Mouse (Mus musculus): ENCODE data around the gene Fgfr2.

Fgfr2 gene

GRCm38 (mm10) chr7:131257309-131257708, 1865.8 kb downstream of the Fgfr2 start:
- no peak for TF ChIP-seq GATA4 (IDR thresholded peaks at IDR 0.05; ENCODE audit: insufficient replicate concordance, low read length)

GRCm38 (mm10) chr7:131256841-131257240, 1866.3 kb downstream of the Fgfr2 start:
- no peak for TF ChIP-seq GATA4 (IDR thresholded peaks at IDR 0.05; ENCODE audit: insufficient replicate concordance, low read length)

GRCm38 (mm10) chr7:131244993-131245392, 1878.2 kb downstream of the Fgfr2 start:
- TF ChIP-seq GATA4 (IDR thresholded peaks at IDR 0.05; ENCODE audit: insufficient replicate concordance, low read length) = no peak

- no peak for TF ChIP-seq GATA4 (IDR thresholded peaks at IDR 0.05; ENCODE audit: insufficient replicate concordance, low read length)
These were observed 1887.1 kb downstream of the Fgfr2 start for GRCm38 (mm10) chr7:131236091-131236490.

GRCm38 (mm10) chr7:131223086-131223485, 1900.1 kb downstream of the Fgfr2 start:
- TF ChIP-seq GATA4 (IDR thresholded peaks at IDR 0.05; ENCODE audit: insufficient replicate concordance, low read length) = no peak

GRCm38 (mm10) chr7:131187996-131188395, 1935.2 kb downstream of the Fgfr2 start:
- no peak for TF ChIP-seq GATA4 (IDR thresholded peaks at IDR 0.05; ENCODE audit: insufficient replicate concordance, low read length)

- TF ChIP-seq GATA4 (IDR thresholded peaks at IDR 0.05; ENCODE audit: insufficient replicate concordance, low read length) = no peak
These were observed 1936.1 kb downstream of the Fgfr2 start for GRCm38 (mm10) chr7:131187047-131187446.

- no peak for TF ChIP-seq GATA4 (IDR thresholded peaks at IDR 0.05; ENCODE audit: insufficient replicate concordance, low read length)
These were observed 1938.8 kb downstream of the Fgfr2 start for GRCm38 (mm10) chr7:131184339-131184738.

- no peak for TF ChIP-seq GATA4 (IDR thresholded peaks at IDR 0.05; ENCODE audit: insufficient replicate concordance, low read length)
These were observed 1940.5 kb downstream of the Fgfr2 start for GRCm38 (mm10) chr7:131182685-131183084.

- TF ChIP-seq GATA4 (IDR thresholded peaks at IDR 0.05; ENCODE audit: insufficient replicate concordance, low read length) = no peak
These were observed 1949.0 kb downstream of the Fgfr2 start, which contains the start of gene 5430419D17Rik for GRCm38 (mm10) chr7:131174121-131174520. TSS of gene 5430419D17Rik (plus strand) at chr7:131174402.

- TF ChIP-seq GATA4 (IDR thresholded peaks at IDR 0.05; ENCODE audit: insufficient replicate concordance, low read length) = no peak
These were observed 1954.1 kb downstream of the Fgfr2 start for GRCm38 (mm10) chr7:131169099-131169498.

GRCm38 (mm10) chr7:131167771-131168170, 1955.4 kb downstream of the Fgfr2 start:
- no peak for TF ChIP-seq GATA4 (IDR thresholded peaks at IDR 0.05; ENCODE audit: insufficient replicate concordance, low read length)

GRCm38 (mm10) chr7:131162251-131162650, 1960.9 kb downstream of the Fgfr2 start:
- no peak for TF ChIP-seq GATA4 (IDR thresholded peaks at IDR 0.05; ENCODE audit: insufficient replicate concordance, low read length)

GRCm38 (mm10) chr7:131153044-131153443, 1970.1 kb downstream of the Fgfr2 start:
- no peak for TF ChIP-seq GATA4 (IDR thresholded peaks at IDR 0.05; ENCODE audit: insufficient replicate concordance, low read length)

- no peak for TF ChIP-seq GATA4 (IDR thresholded peaks at IDR 0.05; ENCODE audit: insufficient replicate concordance, low read length)
These were observed 1973.0 kb downstream of the Fgfr2 start for GRCm38 (mm10) chr7:131150179-131150578.

- TF ChIP-seq GATA4 (IDR thresholded peaks at IDR 0.05; ENCODE audit: insufficient replicate concordance, low read length) = no peak
These were observed 1976.9 kb downstream of the Fgfr2 start, which contains the start of gene 4933402N03Rik for GRCm38 (mm10) chr7:131146214-131146613. TSS of gene 4933402N03Rik (minus strand) at chr7:131146314.

GRCm38 (mm10) chr7:131133181-131133580, 1990.0 kb downstream of the Fgfr2 start:
- no peak for TF ChIP-seq GATA4 (IDR thresholded peaks at IDR 0.05; ENCODE audit: insufficient replicate concordance, low read length)
